Mouse (Mus musculus) ES-E14 (cell line): ENCODE measurements at regions not wholly inside any gene's neighbourhood (a gene's known extent, or its start where the extent isn't known, plus 50 kb on each side); places are given as distances from the start of the nearest gene placed in this dataset.

Experiments used
- CHD2 ChIP-seq: IDR thresholded peaks from 2 replicates; pipeline ENCODE4 v1.6.1; 2014; ENCODE audit warnings: mild to moderate bottlenecking, low read depth, low read length, inconsistent platforms
- HCFC1 ChIP-seq: IDR thresholded peaks from 2 replicates; pipeline ENCODE4 v1.6.1; 2012; ENCODE audit warnings: low read length, inconsistent platforms, borderline replicate concordance; ENCODE audit not compliant: insufficient read depth
- ZC3H11A ChIP-seq: IDR thresholded peaks from 2 replicates; pipeline ENCODE4 v1.6.1; 2012; ENCODE audit warnings: low read depth, mild to moderate bottlenecking, inconsistent platforms, low read length, borderline replicate concordance

DNA sequence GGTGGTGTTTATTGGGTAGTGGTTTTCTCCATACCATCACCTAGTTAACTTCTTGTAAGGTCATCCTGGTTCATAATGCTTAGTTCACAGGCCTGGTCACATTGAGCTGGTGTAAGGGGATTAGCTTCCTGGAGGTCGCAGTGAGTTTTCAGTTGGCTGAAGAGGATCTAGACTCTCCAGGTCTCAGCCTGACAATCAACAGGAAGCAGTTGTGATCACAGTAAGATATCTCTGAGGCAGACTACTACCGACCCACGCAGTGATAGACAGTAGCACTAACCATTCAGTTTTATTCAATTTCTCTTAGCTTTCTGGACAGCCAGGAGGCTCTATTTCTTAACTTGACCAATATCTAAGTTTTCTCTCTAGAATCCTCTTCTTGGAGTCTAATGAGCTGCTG lies 108.5 kb upstream of the Prdm1 start:
- no peak for TF ChIP-seq HCFC1
- TF ChIP-seq ZC3H11A = no peak
- no peak for TF ChIP-seq CHD2
